Mouse (Mus musculus): Measurements from ENCODE around the gene Ddx55.

DNA sequence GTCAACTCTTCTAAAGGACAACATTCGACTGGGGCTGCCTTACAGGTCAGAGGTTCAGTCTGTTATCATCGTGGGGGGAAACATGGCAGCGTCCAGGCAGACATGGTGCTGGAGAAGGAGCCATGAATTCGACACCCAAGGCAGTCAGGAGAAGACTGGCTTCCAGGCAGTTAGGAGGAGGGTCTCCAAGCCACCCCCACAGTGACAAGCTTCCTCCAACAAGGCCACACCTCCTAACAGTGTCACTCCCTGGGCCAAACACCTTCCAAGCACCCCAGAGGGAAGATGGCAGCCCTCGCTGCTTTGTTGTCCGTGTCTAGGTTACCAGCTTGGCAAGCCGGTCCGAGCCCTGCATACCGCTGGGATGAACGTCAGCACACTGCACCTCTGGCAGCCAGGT is 66.0 kb downstream of the Ddx55 start:
- TF ChIP-seq CTCF (IDR thresholded peaks at IDR 0.05; ENCODE audit: borderline replicate concordance, insufficient read depth, low read depth, low read length) (no peak), POLR2A (IDR thresholded peaks at IDR 0.05; ENCODE audit: borderline replicate concordance, insufficient read depth, low read length) (no peak)

All from cerebellum, adult 2 months (tissue).